In genomic region chr15:89147456-89147855, GRCm38 (mm10) we compare ENCODE assay signal across 10 mouse cellular contexts. TPM values are rescaled to one million over a fixed set of nuclear protein-coding genes. Genes with fewer than 3 reads are reported as not detected.
DNase-seq lines count a peak whose midpoint lies in the region; ATAC-seq and TF ChIP-seq lines count a peak whose summit lies in the region.
"Had no signal": no experiment of that assay in that cellular context is flagged by ENCODE, and none has a peak within 500 bp of the region (broad histone marks: within the 10 kb centered on the region; RNA-seq: fewer than 3 reads in every experiment).

No protein-coding gene starts in this region.

- no peaks in the 10 kb centered on the region for H3K36me3 ChIP-seq in hindbrain, postnatal 0 days (ENCODE audit: insufficient read depth, low read length)
- 0 out of 2 replicates have a peak, but pooled peaks cover 9% of the 10 kb centered on the region for H3K36me3 ChIP-seq in neural tube, embryonic 14.5 days (ENCODE audit: control insufficient read depth, insufficient read depth, low read length)

- H3K4me2 ChIP-seq in hindbrain, postnatal 0 days (ENCODE audit: low read depth, low read length): peak overlapping the region; percentile 81
- H3K4me2 ChIP-seq in neural tube, embryonic 14.5 days (ENCODE audit: low read depth, low read length): peak overlapping the region; percentile 87

- H3K4me3 ChIP-seq in hindbrain, postnatal 0 days (ENCODE audit: low read length): peak overlapping the region; percentile 37
- H3K4me3 ChIP-seq in neural tube, embryonic 14.5 days (ENCODE audit: low read depth, low read length): peak overlapping the region; percentile 79; the same call in 1 of the 2 replicates

- peaks cover 20% of the 10 kb centered on the region for H3K4me1 ChIP-seq in hindbrain, postnatal 0 days (ENCODE audit: insufficient read depth, low read length)
- peaks cover 27% of the 10 kb centered on the region for H3K4me1 ChIP-seq in neural tube, embryonic 14.5 days (ENCODE audit: control insufficient read depth, insufficient read depth, low read length)

- TF ChIP-seq CTCF in hindbrain, postnatal 0 days (IDR thresholded peaks at IDR 0.05; ENCODE audit: low read depth): no peak

- no peak for ATAC-seq in CD4-positive, CD25-positive, alpha-beta regulatory T cell, adult 4 months
- no peak for ATAC-seq in hindbrain, postnatal 0 days
- ATAC-seq in neural tube, embryonic 14.5 days (ENCODE audit: low read depth): no peak
- no peak for ATAC-seq in monocyte, adult 5-6 weeks (replicated peaks; ENCODE audit: insufficient number of reproducible peaks, low FRiP score, low TSS enrichment, poor library complexity, severe bottlenecking)

- no peak overlapping the region for H3K27ac ChIP-seq in hindbrain, postnatal 0 days
- H3K27ac ChIP-seq in neural tube, embryonic 14.5 days (ENCODE audit: low read depth, low read length): no peak overlapping the region
- H3K27ac ChIP-seq: macrophage had no signal

- DNase-seq in CD4-positive, CD25-positive, alpha-beta regulatory T cell, adult 2 months (ENCODE audit: low read depth, low spot score): peak; percentile 41
- peak; percentile 22 for DNase-seq in retina, postnatal 1 day
- DNase-seq in retina, embryonic 14.5 days (ENCODE audit: low spot score): no peak
- DNase-seq in hindbrain, postnatal 0 days (ENCODE audit: low spot score): no peak
- no peak for DNase-seq in Muller cell, postnatal 12 days (ENCODE audit: inconsistent ontology term)
- DNase-seq: gastrocnemius, postnatal 10 days had no signal

- 21% methylated on average over 10 of the region's 10 CpGs for WGBS in hindbrain, postnatal 0 days
- WGBS in neural tube, embryonic 14.5 days: 17% methylated on average over 10 of the region's 10 CpGs

- peak overlapping the region; percentile 50; the same call in 1 of the 2 replicates for H3K9ac ChIP-seq in hindbrain, postnatal 0 days (replicated peaks; ENCODE audit: low read length)
- no peak overlapping the region for H3K9ac ChIP-seq in neural tube, embryonic 14.5 days (replicated peaks; ENCODE audit: low read depth, low read length)

- H3K27me3 ChIP-seq in hindbrain, postnatal 0 days (ENCODE audit: insufficient read depth, low read length): no peaks in the 10 kb centered on the region
- no peaks in the 10 kb centered on the region for H3K27me3 ChIP-seq in neural tube, embryonic 14.5 days (ENCODE audit: control insufficient read depth, insufficient read depth, low read length)

- H3K9me3 ChIP-seq in hindbrain, postnatal 0 days (ENCODE audit: low read length): no peaks in the 10 kb centered on the region
- H3K9me3 ChIP-seq in neural tube, embryonic 14.5 days (ENCODE audit: control insufficient read depth, low read length): no peaks in the 10 kb centered on the region

RNA-seq across cellular contexts. Expression of gene Mapk11, which starts 2.0 kb away (rescaled TPM):
- 10 to 100 TPM; 21.7 to 39.5 TPM for polyA plus RNA-seq in CD4-positive, CD25-positive, alpha-beta regulatory T cell, adult 4 months (2017; shearing (Covaris generic))
- total RNA-seq in hindbrain, postnatal 0 days (2014; rRNA removed): 19.7 and 30.6 TPM in 2 replicates
- 15.8 and 17.8 TPM in 2 replicates for polyA plus RNA-seq in hindbrain, postnatal 0 days (2015; fragmentation: Nextera tagmentation; extraction: Ambion mirVana)
- polyA plus RNA-seq in neural tube, embryonic 14.5 days (2014; fragmentation: Nextera tagmentation; extraction: Ambion mirVana): 24.9 and 32.9 TPM in 2 replicates
- 4.5 to 6.6 TPM (median 4.6 TPM) in 3 replicates for total RNA-seq in monocyte, adult 5-6 weeks (2017)

RNA-seq across cellular contexts. Expression of gene Mapk12, which starts 7.0 kb away (rescaled TPM):
- 1 to 10 TPM; 5.2 to 5.6 TPM for polyA plus RNA-seq in CD4-positive, CD25-positive, alpha-beta regulatory T cell, adult 4 months (2017; shearing (Covaris generic))
- total RNA-seq in hindbrain, postnatal 0 days (2014; rRNA removed): 3.3 and 4.8 TPM in 2 replicates
- 2.6 and 5.1 TPM in 2 replicates for polyA plus RNA-seq in hindbrain, postnatal 0 days (2015; fragmentation: Nextera tagmentation; extraction: Ambion mirVana)
- polyA plus RNA-seq in neural tube, embryonic 14.5 days (2014; fragmentation: Nextera tagmentation; extraction: Ambion mirVana): 2.9 and 5.2 TPM in 2 replicates
- total RNA-seq in monocyte, adult 5-6 weeks (2017): 0.39 to 5.8 TPM (median 3.7 TPM) in 3 replicates

RNA-seq across cellular contexts. Expression of gene Hdac10, which starts 19.0 kb away (rescaled TPM):
- polyA plus RNA-seq in CD4-positive, CD25-positive, alpha-beta regulatory T cell, adult 4 months (2017; shearing (Covaris generic)): 10 to 100 TPM; 34.9 to 63.5 TPM
- 23.5 and 27.1 TPM in 2 replicates for total RNA-seq in hindbrain, postnatal 0 days (2014; rRNA removed)
- 19.0 and 19.8 TPM in 2 replicates for polyA plus RNA-seq in hindbrain, postnatal 0 days (2015; fragmentation: Nextera tagmentation; extraction: Ambion mirVana)
- 22.1 and 24.9 TPM in 2 replicates for polyA plus RNA-seq in neural tube, embryonic 14.5 days (2014; fragmentation: Nextera tagmentation; extraction: Ambion mirVana)
- 19.4 to 24.3 TPM (median 20.6 TPM) in 3 replicates for total RNA-seq in monocyte, adult 5-6 weeks (2017)

RNA-seq across cellular contexts. Expression of gene Tubgcp6, which starts 24.5 kb away (rescaled TPM):
- polyA plus RNA-seq in CD4-positive, CD25-positive, alpha-beta regulatory T cell, adult 4 months (2017; shearing (Covaris generic)): 10 to 100 TPM; 16.0 to 17.5 TPM
- total RNA-seq in hindbrain, postnatal 0 days (2014; rRNA removed): 50.0 and 54.7 TPM in 2 replicates
- polyA plus RNA-seq in hindbrain, postnatal 0 days (2015; fragmentation: Nextera tagmentation; extraction: Ambion mirVana): 10.6 and 11.5 TPM in 2 replicates
- polyA plus RNA-seq in neural tube, embryonic 14.5 days (2014; fragmentation: Nextera tagmentation; extraction: Ambion mirVana): 18.3 and 21.4 TPM in 2 replicates
- 11.0 to 27.3 TPM (median 26.4 TPM) in 3 replicates for total RNA-seq in monocyte, adult 5-6 weeks (2017)

RNA-seq across cellular contexts. Expression of gene Plxnb2, which starts 33.1 kb away (rescaled TPM):
- 1 to 10 TPM in 1 of 2 experiments, under 1 TPM in 1; 0.85 to 2.8 TPM for polyA plus RNA-seq in CD4-positive, CD25-positive, alpha-beta regulatory T cell, adult 4 months (2017; shearing (Covaris generic))
- 239 and 274 TPM in 2 replicates for total RNA-seq in hindbrain, postnatal 0 days (2014; rRNA removed)
- polyA plus RNA-seq in hindbrain, postnatal 0 days (2015; fragmentation: Nextera tagmentation; extraction: Ambion mirVana): 64.1 and 64.7 TPM in 2 replicates
- polyA plus RNA-seq in neural tube, embryonic 14.5 days (2014; fragmentation: Nextera tagmentation; extraction: Ambion mirVana): 66.4 and 100 TPM in 2 replicates
- 145 to 153 TPM (median 153 TPM) in 3 replicates for total RNA-seq in monocyte, adult 5-6 weeks (2017)

Comparison
In these comparisons a context has a peak if more than half of its experiments do, and no peak if none do; other contexts are left out.
1. DNase-seq: peak in CD4-positive, CD25-positive, alpha-beta regulatory T cell, adult 2 months (single experiment) and retina, postnatal 1 day (single experiment); none in retina, embryonic 14.5 days (single experiment), hindbrain, postnatal 0 days (single experiment) and Muller cell, postnatal 12 days (single experiment).